Mouse (Mus musculus): Measurements from ENCODE around the gene Ppp1r2.

GRCm38 (mm10) chr16:31290751-31291365, 15.8 kb upstream of the Ppp1r2 start:
- TF ChIP-seq CTCF (IDR thresholded peaks at IDR 0.05; ENCODE audit: low read depth, low read length) (no peak), POLR2A (IDR thresholded peaks at IDR 0.05; ENCODE audit: borderline replicate concordance, low read depth, low read length) (no peak)
